Mouse (Mus musculus) heart, embryonic 12.5 days (tissue): Measurements from ENCODE around the gene Gm49395. TPM values are rescaled to one million over a fixed set of nuclear protein-coding genes. Genes with fewer than 3 reads are reported as not detected.

Experiments used
- ATAC-seq: fragments of 200-750 bp; cut with Nextera tagmentation; 2 replicates; pipeline ENCODE4 v1.8.0; 2017; ENCODE audit warnings: moderate TSS enrichment, moderate library complexity; ENCODE audit not compliant: insufficient number of reproducible peaks, low FRiP score
- H3K27ac ChIP-seq: fragments of 300-500 bp; sonication (generic); 2 replicates; pipeline ENCODE4 v1.5.1; 2016; ENCODE audit warnings: mild to moderate bottlenecking, moderate library complexity; ENCODE audit not compliant: poor library complexity, severe bottlenecking
- H3K27me3 ChIP-seq: fragments of 300-500 bp; sonication (generic); replicated peaks from 2 replicates; pipeline ENCODE4 v1.6.1; 2016; ENCODE audit warnings: mild to moderate bottlenecking, moderate library complexity
- H3K36me3 ChIP-seq: fragments of 300-500 bp; sonication (generic); 2 replicates; pipeline ENCODE4 v1.6.1; 2016; ENCODE audit warnings: mild to moderate bottlenecking, moderate library complexity
- H3K4me1 ChIP-seq: fragments of 300-500 bp; sonication (generic); replicated peaks from 2 replicates; pipeline ENCODE4 v1.6.1; 2016; ENCODE audit warnings: mild to moderate bottlenecking
- H3K4me2 ChIP-seq: fragments of 300-500 bp; sonication (generic); 2 replicates; pipeline ENCODE4 v1.6.1; 2016; ENCODE audit warnings: mild to moderate bottlenecking, moderate library complexity
- H3K4me3 ChIP-seq: fragments of 300-500 bp; sonication (generic); 2 replicates; pipeline ENCODE4 v1.5.1; 2016; ENCODE audit warnings: mild to moderate bottlenecking
- H3K9ac ChIP-seq: fragments of 300-500 bp; sonication (generic); 2 replicates; pipeline ENCODE4 v1.6.1; 2016; ENCODE audit warnings: mild to moderate bottlenecking, moderate library complexity
- H3K9me3 ChIP-seq: fragments of 300-500 bp; sonication (generic); replicated peaks from 2 replicates; pipeline ENCODE4 v1.6.1; 2016; ENCODE audit warnings: mild to moderate bottlenecking, moderate library complexity
- WGBS: fragments of 180-500 bp; shearing (Covaris S2); methylation state at CpG from one replicate; pipeline ENCODE4 v1.1.7; 2016; 5-methylcytosine and 5-hydroxymethylcytosine counted together
- polyA plus RNA-seq: library from polyadenylated mRNA; unstranded; fragments of >200 nt; fragmentation: Nextera tagmentation; extraction: Ambion mirVana; gene quantifications from 2 replicates; pipeline ENCODE4 v1.2.1, GENCODE M21; 2016

The Gm49395 gene
- polyA plus RNA-seq, 1 experiment from 2014 or later = 9.2 TPM

DNA sequence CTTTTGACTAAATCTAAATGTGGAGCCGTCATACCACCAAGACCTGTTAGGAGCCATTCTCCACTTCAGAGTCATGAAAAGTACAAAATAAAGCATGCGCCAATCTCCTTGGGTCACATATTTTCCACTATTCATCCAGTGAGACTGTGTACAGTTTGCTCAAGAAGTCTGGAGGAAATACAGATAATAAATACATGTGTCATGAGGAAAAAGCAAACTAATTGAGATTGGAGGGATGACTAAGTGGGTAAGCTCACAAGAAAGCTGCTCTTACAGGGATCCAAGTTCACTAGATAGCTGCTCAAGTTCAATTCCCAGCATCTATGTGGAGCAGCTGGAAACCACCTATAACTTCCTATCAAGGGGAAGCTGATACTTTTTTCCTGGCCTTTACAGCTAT is 24.8 kb upstream of the Gm49395 start:
- no peak for ATAC-seq
- 89% methylated on average over 2 of the region's 2 CpGs for WGBS
- no peaks in the 10 kb centered on the region for H3K27me3 ChIP-seq
- H3K4me3 ChIP-seq = no peak overlapping the region
- H3K4me2 ChIP-seq = no peak overlapping the region
- no peak overlapping the region for H3K9ac ChIP-seq
- H3K9me3 ChIP-seq = no peaks in the 10 kb centered on the region
- H3K27ac ChIP-seq = no peak overlapping the region
- no peaks in the 10 kb centered on the region for H3K36me3 ChIP-seq
- 0 out of 2 replicates have a peak, but pooled peaks cover 4% of the 10 kb centered on the region for H3K4me1 ChIP-seq

DNA sequence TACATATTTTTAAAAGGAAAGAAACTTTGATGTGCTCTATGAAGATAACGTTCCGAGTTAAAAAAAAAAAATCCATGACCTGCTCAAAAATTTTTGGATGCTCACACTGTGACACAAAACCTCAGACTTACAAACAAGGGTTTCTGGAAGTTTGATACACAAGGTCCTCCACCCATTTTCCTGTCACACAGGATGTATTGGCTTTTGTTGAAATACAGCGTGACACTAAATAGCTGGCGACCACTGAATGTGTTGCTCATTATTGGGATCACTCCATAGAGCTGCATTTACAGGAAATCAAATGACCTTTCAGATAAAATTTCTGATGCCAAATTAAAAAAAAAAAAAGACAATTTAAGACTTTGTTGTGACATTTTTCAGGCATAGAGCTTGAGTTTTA is 23.4 kb upstream of the Gm49395 start:
- Histone ChIP-seq H3K9ac (no peak overlapping the region), H3K4me2 (no peak overlapping the region), H3K36me3 (no peaks in the 10 kb centered on the region), H3K9me3 (no peaks in the 10 kb centered on the region), H3K4me1 (0 out of 2 replicates have a peak, but pooled peaks cover 4% of the 10 kb centered on the region), H3K27ac (no peak overlapping the region), H3K4me3 (no peak overlapping the region), H3K27me3 (no peaks in the 10 kb centered on the region)
- ATAC-seq = no peak
- WGBS = 82% methylated on average over 4 of the region's 4 CpGs

DNA sequence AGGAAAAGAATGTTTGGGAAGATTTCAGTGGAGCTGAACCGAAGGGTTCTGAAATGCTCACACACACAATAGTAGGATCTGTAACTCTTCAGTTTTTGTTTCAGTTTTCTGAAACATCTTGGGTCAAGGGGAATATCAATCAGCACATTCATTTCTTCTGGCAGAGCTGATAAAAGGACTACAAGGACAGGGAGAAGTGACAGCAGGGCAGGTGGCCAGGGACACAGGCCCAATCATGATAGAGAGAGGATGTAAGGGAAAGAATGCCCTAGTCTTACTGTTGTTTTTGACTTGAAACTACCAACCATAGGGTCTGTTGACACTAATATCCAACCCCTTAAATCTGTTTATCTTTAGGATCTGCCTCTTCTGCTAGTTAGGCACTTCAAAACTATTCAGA is 22.8 kb upstream of the Gm49395 start:
- 0 out of 2 replicates have a peak, but pooled peaks cover 4% of the 10 kb centered on the region for H3K4me1 ChIP-seq
- WGBS = 52% methylated on average over 1 of the region's 1 CpGs

GRCm38 (mm10) chr13:115118756-115119155 is 17.0 kb upstream of the Gm49395 start:
- no peak overlapping the region for H3K4me2 ChIP-seq
- no peaks in the 10 kb centered on the region for H3K9me3 ChIP-seq
- no peaks in the 10 kb centered on the region for H3K36me3 ChIP-seq
- ATAC-seq = no peak
- no peak overlapping the region for H3K27ac ChIP-seq
- no peaks in the 10 kb centered on the region for H3K27me3 ChIP-seq
- no peak overlapping the region for H3K9ac ChIP-seq
- H3K4me3 ChIP-seq = no peak overlapping the region
- H3K4me1 ChIP-seq = no peaks in the 10 kb centered on the region
- WGBS = 67% methylated on average over 5 of the region's 5 CpGs

More for the DNA sequence above, 22.8 kb upstream of the Gm49395 start:
- Histone ChIP-seq H3K27me3 (no peaks in the 10 kb centered on the region), H3K4me3 (no peak overlapping the region), H3K27ac (no peak overlapping the region), H3K9ac (no peak overlapping the region), H3K9me3 (no peaks in the 10 kb centered on the region), H3K4me2 (no peak overlapping the region), H3K36me3 (no peaks in the 10 kb centered on the region)
- ATAC-seq = no peak

DNA sequence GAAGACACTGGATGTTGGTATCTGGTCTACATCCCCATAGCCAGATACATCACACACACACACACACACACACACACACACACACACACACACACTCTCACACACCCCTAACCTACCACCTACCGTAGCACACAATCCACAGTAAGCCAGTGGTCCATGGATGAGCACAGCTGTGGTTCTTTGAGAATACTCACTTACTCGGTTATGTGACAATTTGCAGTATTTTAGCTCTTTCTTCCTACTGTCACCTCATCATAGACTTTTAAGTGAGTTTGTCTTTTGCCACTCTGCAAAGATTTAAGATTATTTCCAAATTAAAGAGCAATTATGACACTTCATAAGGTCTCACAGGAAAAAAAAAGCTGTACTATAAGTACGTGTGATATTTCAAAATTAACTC is 16.5 kb upstream of the Gm49395 start:
- 79% methylated on average over 3 of the region's 3 CpGs for WGBS

DNA sequence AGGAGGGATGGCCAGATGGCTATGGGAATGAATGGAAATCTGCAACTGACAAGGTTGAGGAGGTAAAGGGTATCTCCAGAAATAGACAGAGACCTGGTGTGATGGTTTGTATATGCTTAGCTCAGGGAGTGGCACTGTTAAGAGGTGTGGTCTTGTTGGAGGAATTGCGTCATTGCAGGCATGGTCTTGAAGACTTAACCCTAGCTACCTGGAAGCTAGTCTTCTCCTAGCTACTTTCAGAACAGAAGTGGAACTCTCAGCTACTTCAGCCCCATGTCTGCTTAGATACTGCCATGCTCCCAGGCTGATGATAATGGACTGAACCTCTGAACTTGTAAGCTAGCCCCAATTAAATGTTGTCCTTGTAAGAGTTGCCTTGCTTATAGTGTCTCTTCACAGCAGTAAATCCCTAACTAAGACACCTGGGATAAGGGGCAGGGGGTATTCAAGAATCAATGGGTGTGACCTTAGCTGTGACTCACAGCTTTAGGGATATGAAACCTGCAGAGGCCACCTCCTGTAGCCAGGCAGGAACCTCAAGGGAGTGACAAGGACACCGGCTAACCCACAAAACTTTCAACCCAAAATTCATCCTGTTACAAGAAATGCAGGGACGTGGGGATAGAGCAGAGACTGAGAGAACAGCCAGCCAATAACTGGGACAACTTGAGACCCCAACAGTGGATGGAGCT is 15.4 kb upstream of the Gm49395 start:
- H3K27ac ChIP-seq = no peak overlapping the region
- no peak overlapping the region for H3K4me3 ChIP-seq
- no peak overlapping the region for H3K4me2 ChIP-seq
- WGBS = 72% methylated on average over 3 of the region's 3 CpGs
- H3K9ac ChIP-seq = no peak overlapping the region
- H3K36me3 ChIP-seq = no peaks in the 10 kb centered on the region
- H3K27me3 ChIP-seq = no peaks in the 10 kb centered on the region
- no peaks in the 10 kb centered on the region for H3K9me3 ChIP-seq
- no peaks in the 10 kb centered on the region for H3K4me1 ChIP-seq
- ATAC-seq = no peak

More for the DNA sequence above, 16.5 kb upstream of the Gm49395 start:
- Histone ChIP-seq H3K9me3 (no peaks in the 10 kb centered on the region), H3K36me3 (no peaks in the 10 kb centered on the region), H3K4me1 (no peaks in the 10 kb centered on the region), H3K9ac (no peak overlapping the region), H3K4me3 (no peak overlapping the region), H3K4me2 (no peak overlapping the region), H3K27ac (no peak overlapping the region), H3K27me3 (no peaks in the 10 kb centered on the region)
- no peak for ATAC-seq

DNA sequence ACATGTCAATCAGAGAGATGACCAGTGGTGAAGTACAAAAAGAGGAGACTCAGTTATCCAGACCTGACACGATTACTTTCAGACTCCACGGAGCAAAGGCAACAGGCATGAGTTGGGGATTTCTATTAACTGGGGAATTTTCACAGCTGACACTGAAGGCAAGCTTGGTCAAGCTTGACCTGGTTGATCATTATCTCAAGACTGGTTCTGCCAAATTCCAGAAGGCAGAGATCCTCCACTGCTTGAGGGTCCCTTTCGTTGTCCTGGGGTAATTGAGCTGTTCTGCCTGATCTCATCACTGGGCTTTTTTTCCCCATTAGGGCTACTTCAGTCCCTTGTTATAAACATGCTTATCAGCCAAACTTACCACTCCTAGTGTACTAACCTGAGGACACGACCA is 7.9 kb upstream of the Gm49395 start:
- Histone ChIP-seq H3K9me3 (no peaks in the 10 kb centered on the region), H3K4me2 (no peak overlapping the region), H3K4me1 (no peaks in the 10 kb centered on the region), H3K36me3 (no peaks in the 10 kb centered on the region), H3K27me3 (no peaks in the 10 kb centered on the region), H3K4me3 (no peak overlapping the region), H3K9ac (no peak overlapping the region), H3K27ac (no peak overlapping the region)
- 70% methylated on average over 4 of the region's 4 CpGs for WGBS
- ATAC-seq = no peak

DNA sequence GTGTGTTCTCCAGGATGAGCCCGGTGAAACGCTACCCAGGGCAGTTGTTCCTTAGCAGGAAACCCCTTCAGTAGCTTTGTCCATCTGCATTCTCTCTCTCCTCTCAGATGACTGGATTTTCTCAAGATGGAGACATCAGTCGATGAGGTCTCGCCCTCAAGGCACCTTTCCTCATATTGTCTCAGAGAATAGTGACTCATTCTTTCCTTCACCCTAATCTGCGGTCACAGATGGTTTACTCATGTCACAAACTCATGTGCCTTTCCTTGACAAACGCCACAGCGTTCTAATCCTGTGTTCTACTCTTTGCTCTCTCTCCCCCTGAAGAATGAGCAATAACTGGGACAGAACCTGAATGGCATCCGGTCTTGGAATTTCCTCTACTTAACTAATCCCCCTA is 5.7 kb upstream of the Gm49395 start:
- H3K4me1 ChIP-seq = peaks cover 4% of the 10 kb centered on the region; the same call in 1 of the 2 replicates
- 0 out of 2 replicates have a peak, but pooled peaks cover 4% of the 10 kb centered on the region for H3K9me3 ChIP-seq
- peak; percentile 33 for ATAC-seq
- no peak overlapping the region for H3K4me2 ChIP-seq
- no peak overlapping the region for H3K4me3 ChIP-seq
- H3K9ac ChIP-seq = no peak overlapping the region
- no peaks in the 10 kb centered on the region for H3K27me3 ChIP-seq
- no peaks in the 10 kb centered on the region for H3K36me3 ChIP-seq
- WGBS = 59% methylated on average over 8 of the region's 8 CpGs
- no peak overlapping the region for H3K27ac ChIP-seq

DNA sequence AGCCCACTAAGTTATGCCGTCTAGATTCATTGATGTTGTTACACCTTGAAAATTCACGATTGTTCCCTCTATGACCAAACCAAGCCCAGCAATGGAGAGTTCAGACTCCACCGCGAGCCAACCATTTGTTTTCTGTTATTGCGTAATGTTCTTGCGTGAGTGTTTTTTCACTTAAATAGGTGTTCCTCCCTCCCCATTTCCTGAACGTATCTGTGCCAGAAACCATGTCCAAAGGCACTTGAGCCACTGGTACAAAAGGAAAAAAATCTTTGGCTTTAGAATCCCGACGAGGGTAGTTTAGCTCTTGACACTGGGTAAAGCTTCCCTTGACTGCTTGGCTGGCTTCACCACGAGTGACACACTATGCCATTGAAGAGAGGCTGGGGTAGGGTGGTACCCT is 4.5 kb upstream of the Gm49395 start:
- peaks cover 4% of the 10 kb centered on the region; the same call in 1 of the 2 replicates for H3K4me1 ChIP-seq
- H3K27me3 ChIP-seq = no peaks in the 10 kb centered on the region
- H3K27ac ChIP-seq = no peak overlapping the region
- ATAC-seq = no peak
- no peak overlapping the region for H3K4me2 ChIP-seq
- H3K9ac ChIP-seq = no peak overlapping the region
- WGBS = 79% methylated on average over 10 of the region's 10 CpGs
- 0 out of 2 replicates have a peak, but pooled peaks cover 4% of the 10 kb centered on the region for H3K9me3 ChIP-seq
- no peaks in the 10 kb centered on the region for H3K36me3 ChIP-seq
- H3K4me3 ChIP-seq = no peak overlapping the region

GRCm38 (mm10) chr13:115102754-115103153 is 1.0 kb upstream of the Gm49395 start:
- Histone ChIP-seq H3K4me1 (peaks cover 17% of the 10 kb centered on the region), H3K4me3 (peak overlapping the region; percentile 80), H3K9ac (peak overlapping the region; percentile 36; the same call in 1 of the 2 replicates), H3K36me3 (no peaks in the 10 kb centered on the region; the same call in 1 of the 2 replicates), H3K4me2 (peak overlapping the region; percentile 75), H3K27ac (peak overlapping the region; percentile 54; the same call in 1 of the 2 replicates), H3K9me3 (0 out of 2 replicates have a peak, but pooled peaks cover 4% of the 10 kb centered on the region), H3K27me3 (no peaks in the 10 kb centered on the region)
- no peak for ATAC-seq
- 92% methylated on average over 2 of the region's 2 CpGs for WGBS

DNA sequence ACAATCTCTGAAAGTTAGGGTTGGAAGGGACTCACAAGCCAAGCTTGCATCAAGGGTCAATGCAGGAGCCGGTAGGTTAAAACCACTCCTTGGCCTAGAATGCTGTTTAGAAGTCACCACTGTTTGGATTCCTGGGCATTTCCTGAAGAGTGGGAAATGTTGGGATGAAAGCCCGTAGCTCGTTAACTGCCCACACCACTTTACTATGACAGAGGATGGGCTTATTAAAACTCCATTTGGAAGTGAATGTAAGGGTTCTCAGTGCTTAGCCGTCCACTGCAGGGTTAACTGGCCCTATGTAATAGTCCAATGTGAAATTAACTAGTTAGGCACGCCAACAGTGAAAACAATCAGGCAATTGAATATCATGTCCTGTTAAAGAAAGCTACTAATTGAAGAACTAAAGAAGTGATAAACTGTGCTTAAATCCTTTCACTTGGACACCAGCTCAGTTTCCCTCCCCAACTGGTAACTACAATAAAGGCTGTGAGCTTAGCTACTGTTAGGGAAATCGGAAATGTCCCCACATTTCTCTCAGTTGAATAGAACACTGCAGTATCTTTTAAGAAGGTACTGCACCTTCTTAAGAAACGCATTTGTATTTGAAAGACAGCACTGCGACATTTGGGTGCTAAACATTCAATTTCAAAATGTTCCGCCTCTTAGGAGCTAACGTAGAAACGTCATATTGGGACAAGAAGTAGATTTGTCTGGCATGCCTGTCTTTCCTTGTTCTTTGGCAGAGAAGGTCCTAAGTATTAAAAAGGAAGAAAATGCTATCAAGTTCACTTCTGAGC is 1.1 kb downstream of the Gm49395 start:
- peak overlapping the region; percentile 80 for H3K4me3 ChIP-seq
- peak overlapping the region; percentile 75 for H3K4me2 ChIP-seq
- no peaks in the 10 kb centered on the region; the same call in 1 of the 2 replicates for H3K36me3 ChIP-seq
- H3K27ac ChIP-seq = peak overlapping the region; percentile 96
- peak overlapping the region; percentile 92 for H3K9ac ChIP-seq
- peaks cover 29% of the 10 kb centered on the region for H3K4me1 ChIP-seq
- no peaks in the 10 kb centered on the region for H3K27me3 ChIP-seq
- H3K9me3 ChIP-seq = 0 out of 2 replicates have a peak, but pooled peaks cover 4% of the 10 kb centered on the region
- no peak for ATAC-seq
- 24% methylated on average over 11 of the region's 11 CpGs for WGBS
